Mouse (Mus musculus) spleen, adult 2 months (tissue): ENCODE data around the gene Pcdh15.

ENCODE experiments used
- CTCF ChIP-seq: fragments of 200-500 bp; IDR thresholded peaks from 2 replicates; pipeline ENCODE4 v1.5.1; 2011; ENCODE audit warnings: mild to moderate bottlenecking, inconsistent platforms; ENCODE audit not compliant: insufficient read depth, insufficient read length, insufficient replicate concordance; ENCODE audit errors: extremely low read depth
- POLR2A ChIP-seq: fragments of 200-500 bp; IDR thresholded peaks from 2 replicates; pipeline ENCODE4 v1.6.1; 2011; ENCODE audit warnings: low read depth, low read length, inconsistent platforms

DNA sequence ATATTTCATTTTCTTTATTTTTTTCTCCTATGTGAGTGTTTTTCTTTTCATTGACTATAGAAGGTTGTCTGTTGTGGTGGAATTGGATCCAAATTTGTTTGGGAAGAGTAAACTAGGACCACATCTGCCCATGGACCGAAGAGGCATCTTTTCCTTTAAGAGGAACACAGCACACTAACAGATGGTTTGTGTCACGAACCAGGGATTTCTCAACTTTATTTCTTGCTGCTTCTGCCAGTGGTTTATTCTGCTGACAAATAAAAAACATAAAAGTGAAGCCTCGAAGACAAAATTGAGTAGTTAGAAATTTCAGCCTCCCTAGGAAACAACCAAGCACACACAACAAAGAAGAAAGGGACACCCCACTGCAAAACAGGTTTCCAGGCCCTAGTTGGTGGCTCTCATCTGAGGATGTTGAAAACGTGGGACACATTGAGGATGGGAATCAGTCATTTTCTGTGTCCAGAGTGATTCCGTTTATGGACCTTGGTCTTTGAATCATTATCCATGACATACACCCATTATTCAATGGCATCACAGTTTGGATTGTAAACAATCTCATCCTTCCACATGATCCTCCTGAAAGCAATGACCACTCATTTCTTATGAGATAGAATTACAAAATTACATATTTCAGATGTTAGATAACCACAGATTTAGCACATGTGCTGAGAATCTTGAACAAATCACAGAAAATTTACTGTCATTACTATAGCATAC lies 1206.5 kb downstream of the Pcdh15 start:
- TF ChIP-seq CTCF = no peak
- no peak for TF ChIP-seq POLR2A
